Mouse (Mus musculus): ENCODE results near the gene Ttc22. TPM values are rescaled to one million over a fixed set of nuclear protein-coding genes. Genes with fewer than 3 reads are reported as not detected.

Ttc22 gene
- polyA plus RNA-seq, 1 experiment from 2014 or later: 6.0 TPM

GRCm38 (mm10) chr4:106643483-106644217, 21.4 kb downstream of the Ttc22 start:
- peak overlapping the region; percentile 18 for H3K4me2 ChIP-seq
- peak overlapping the region; percentile 90 for H3K27ac ChIP-seq
- no peaks in the 10 kb centered on the region for H3K27me3 ChIP-seq
- peaks cover 52% of the 10 kb centered on the region for H3K4me1 ChIP-seq
- no peak overlapping the region for H3K4me3 ChIP-seq (replicated peaks)
- peak; percentile 82 for ATAC-seq (replicated peaks; ENCODE audit: low FRiP score)
- no peaks in the 10 kb centered on the region for H3K36me3 ChIP-seq
- WGBS: 3% methylated on average over 8 of the region's 8 CpGs
- no peaks in the 10 kb centered on the region for H3K9me3 ChIP-seq (replicated peaks)
- H3K9ac ChIP-seq: peak overlapping the region; percentile 8; the same call in 1 of the 2 replicates

GRCm38 (mm10) chr4:106644218-106644610, 22.0 kb downstream of the Ttc22 start:
- Histone ChIP-seq H3K27me3 (0 out of 2 replicates have a peak, but pooled peaks cover 5% of the 10 kb centered on the region), H3K4me3 (replicated peaks) (no peak overlapping the region), H3K4me1 (peaks cover 52% of the 10 kb centered on the region), H3K9me3 (replicated peaks) (no peaks in the 10 kb centered on the region), H3K36me3 (no peaks in the 10 kb centered on the region), H3K9ac (no peak overlapping the region), H3K4me2 (0 out of 2 replicates have a peak overlapping the region, but pooled peaks have one; percentile 18), H3K27ac (peak overlapping the region; percentile 90)
- no peak for ATAC-seq (replicated peaks; ENCODE audit: low FRiP score)
- WGBS: 31% methylated on average over 6 of the region's 6 CpGs

GRCm38 (mm10) chr4:106645797-106646196, 23.6 kb downstream of the Ttc22 start:
- no peak overlapping the region for H3K4me3 ChIP-seq (replicated peaks)
- H3K9ac ChIP-seq: no peak overlapping the region
- H3K27ac ChIP-seq: no peak overlapping the region
- 79% methylated on average over 5 of the region's 5 CpGs for WGBS
- H3K36me3 ChIP-seq: no peaks in the 10 kb centered on the region
- 0 out of 2 replicates have a peak, but pooled peaks cover 5% of the 10 kb centered on the region for H3K27me3 ChIP-seq
- no peak for ATAC-seq (replicated peaks; ENCODE audit: low FRiP score)
- H3K4me1 ChIP-seq: peaks cover 61% of the 10 kb centered on the region
- no peaks in the 10 kb centered on the region for H3K9me3 ChIP-seq (replicated peaks)
- H3K4me2 ChIP-seq: no peak overlapping the region

GRCm38 (mm10) chr4:106647137-106647536, 24.9 kb downstream of the Ttc22 start:
- Histone ChIP-seq H3K36me3 (no peaks in the 10 kb centered on the region), H3K27ac (no peak overlapping the region), H3K9ac (no peak overlapping the region), H3K4me1 (peaks cover 65% of the 10 kb centered on the region), H3K27me3 (0 out of 2 replicates have a peak, but pooled peaks cover 5% of the 10 kb centered on the region), H3K4me2 (no peak overlapping the region), H3K4me3 (replicated peaks) (no peak overlapping the region), H3K9me3 (replicated peaks) (no peaks in the 10 kb centered on the region)
- 38% methylated on average over 6 of the region's 6 CpGs for WGBS
- ATAC-seq (replicated peaks; ENCODE audit: low FRiP score): no peak

GRCm38 (mm10) chr4:106650833-106651527, 28.7 kb downstream of the Ttc22 start, which contains the start of gene Pars2:
Gene Pars2 (plus strand): TSS chr4:106651069.
- peak within 1 kb of the TSS; percentile 77 for H3K9ac ChIP-seq
- H3K9me3 ChIP-seq (replicated peaks): no peaks in the 10 kb centered on the region
- WGBS: 2% methylated on average over 40 of the region's 40 CpGs
- 0 out of 2 replicates have a peak, but pooled peaks cover 5% of the 10 kb centered on the region for H3K27me3 ChIP-seq
- peaks cover 56% of the 10 kb centered on the region for H3K4me1 ChIP-seq
- ATAC-seq (replicated peaks; ENCODE audit: low FRiP score): peak; percentile 94
- H3K27ac ChIP-seq: peak within 1 kb of the TSS; percentile 89
- H3K4me2 ChIP-seq: peak within 1 kb of the TSS; percentile 89
- H3K4me3 ChIP-seq (replicated peaks): peak within 1 kb of the TSS; percentile 71
- peaks cover 29% of the 10 kb centered on the region for H3K36me3 ChIP-seq

- H3K9me3 ChIP-seq (replicated peaks): no peaks in the 10 kb centered on the region
- ATAC-seq (replicated peaks; ENCODE audit: low FRiP score): no peak
- H3K4me3 ChIP-seq (replicated peaks): no peak overlapping the region
- H3K27me3 ChIP-seq: 0 out of 2 replicates have a peak, but pooled peaks cover 5% of the 10 kb centered on the region
- H3K4me1 ChIP-seq: peaks cover 45% of the 10 kb centered on the region
- no peak overlapping the region for H3K4me2 ChIP-seq
- H3K27ac ChIP-seq: no peak overlapping the region
- H3K9ac ChIP-seq: no peak overlapping the region
- peaks cover 43% of the 10 kb centered on the region for H3K36me3 ChIP-seq
- WGBS: 92% methylated on average over 3 of the region's 3 CpGs
These were observed 30.3 kb downstream of the Ttc22 start for GRCm38 (mm10) chr4:106652546-106652945.

- no peak for ATAC-seq (replicated peaks; ENCODE audit: low FRiP score)
- H3K9ac ChIP-seq: no peak overlapping the region
- no peak overlapping the region for H3K27ac ChIP-seq
- peaks cover 41% of the 10 kb centered on the region for H3K4me1 ChIP-seq
- WGBS: 93% methylated on average over 15 of the region's 15 CpGs
- no peaks in the 10 kb centered on the region for H3K9me3 ChIP-seq (replicated peaks)
- no peak overlapping the region for H3K4me2 ChIP-seq
- H3K4me3 ChIP-seq (replicated peaks): no peak overlapping the region
- H3K27me3 ChIP-seq: 0 out of 2 replicates have a peak, but pooled peaks cover 5% of the 10 kb centered on the region
- peaks cover 48% of the 10 kb centered on the region for H3K36me3 ChIP-seq
These were observed 30.8 kb downstream of the Ttc22 start for GRCm38 (mm10) chr4:106653051-106653450.

GRCm38 (mm10) chr4:106655681-106656080, 33.4 kb downstream of the Ttc22 start:
- 27% methylated on average over 10 of the region's 10 CpGs for WGBS
- H3K27me3 ChIP-seq: no peaks in the 10 kb centered on the region
- H3K27ac ChIP-seq: peak overlapping the region; percentile 65
- peaks cover 34% of the 10 kb centered on the region for H3K4me1 ChIP-seq
- H3K4me3 ChIP-seq (replicated peaks): no peak overlapping the region
- no peak overlapping the region for H3K9ac ChIP-seq
- peak; percentile 22; the same call in 1 of the 2 replicates for ATAC-seq (replicated peaks; ENCODE audit: low FRiP score)
- no peak overlapping the region for H3K4me2 ChIP-seq
- H3K36me3 ChIP-seq: peaks cover 72% of the 10 kb centered on the region
- H3K9me3 ChIP-seq (replicated peaks): no peaks in the 10 kb centered on the region

GRCm38 (mm10) chr4:106663956-106664470, 41.8 kb downstream of the Ttc22 start:
- Histone ChIP-seq H3K36me3 (peaks cover 100% of the 10 kb centered on the region), H3K4me3 (replicated peaks) (no peak overlapping the region), H3K9ac (no peak overlapping the region), H3K27ac (no peak overlapping the region), H3K4me1 (no peaks in the 10 kb centered on the region), H3K27me3 (no peaks in the 10 kb centered on the region), H3K9me3 (replicated peaks) (no peaks in the 10 kb centered on the region), H3K4me2 (no peak overlapping the region)
- WGBS: 88% methylated on average over 5 of the region's 5 CpGs
- no peak for ATAC-seq (replicated peaks; ENCODE audit: low FRiP score)

- Histone ChIP-seq H3K9ac (no peak overlapping the region), H3K36me3 (peaks cover 100% of the 10 kb centered on the region), H3K4me1 (no peaks in the 10 kb centered on the region), H3K9me3 (replicated peaks) (no peaks in the 10 kb centered on the region), H3K27ac (peak overlapping the region; percentile 42; the same call in 1 of the 2 replicates), H3K4me2 (no peak overlapping the region), H3K4me3 (replicated peaks) (no peak overlapping the region), H3K27me3 (no peaks in the 10 kb centered on the region)
- 80% methylated on average over 6 of the region's 6 CpGs for WGBS
- ATAC-seq (replicated peaks; ENCODE audit: low FRiP score): no peak
These were observed 42.5 kb downstream of the Ttc22 start for GRCm38 (mm10) chr4:106664697-106665096.

GRCm38 (mm10) chr4:106665269-106665668, 43.0 kb downstream of the Ttc22 start:
- H3K9ac ChIP-seq: no peak overlapping the region
- no peak overlapping the region for H3K4me2 ChIP-seq
- no peaks in the 10 kb centered on the region for H3K9me3 ChIP-seq (replicated peaks)
- no peak overlapping the region for H3K4me3 ChIP-seq (replicated peaks)
- peak overlapping the region; percentile 42; the same call in 1 of the 2 replicates for H3K27ac ChIP-seq
- H3K4me1 ChIP-seq: no peaks in the 10 kb centered on the region
- peaks cover 100% of the 10 kb centered on the region for H3K36me3 ChIP-seq
- H3K27me3 ChIP-seq: no peaks in the 10 kb centered on the region
- ATAC-seq (replicated peaks; ENCODE audit: low FRiP score): no peak
- 94% methylated on average over 2 of the region's 2 CpGs for WGBS

- Histone ChIP-seq H3K27me3 (no peaks in the 10 kb centered on the region), H3K27ac (no peak overlapping the region), H3K4me1 (no peaks in the 10 kb centered on the region), H3K9ac (no peak overlapping the region), H3K4me2 (no peak overlapping the region), H3K9me3 (replicated peaks) (no peaks in the 10 kb centered on the region), H3K36me3 (peaks cover 100% of the 10 kb centered on the region), H3K4me3 (replicated peaks) (no peak overlapping the region)
- peak; percentile 49; the same call in 1 of the 2 replicates for ATAC-seq (replicated peaks; ENCODE audit: low FRiP score)
- WGBS: 85% methylated on average over 10 of the region's 10 CpGs
These were observed 43.4 kb downstream of the Ttc22 start for GRCm38 (mm10) chr4:106665673-106666072.

Data from kidney, embryonic 15.5 days (tissue).